Mouse (Mus musculus) thymus, adult 2 months (tissue): ENCODE measurements around the gene Gm10073. TPM values are rescaled to one million over a fixed set of nuclear protein-coding genes. Genes with fewer than 3 reads are reported as not detected.
"Not testable (repeated sequence)": the region's sequence is repeated elsewhere in the genome, so short reads cannot be mapped to it uniquely, and the experiment has no call there.

Experiments
- DNase-seq: peaks from one replicate; pipeline ENCODE4 v3.0.0; 2021
- H3K27ac ChIP-seq: fragments of 200-500 bp; 2 replicates; pipeline ENCODE4 v1.5.1; 2012; ENCODE audit warnings: low read length, control low read depth; ENCODE audit not compliant: control insufficient read depth, insufficient read depth
- H3K27me3 ChIP-seq: fragments of 200-500 bp; 2 replicates; pipeline ENCODE4 v1.6.1; 2012; ENCODE audit warnings: mild to moderate bottlenecking, low read length, moderate library complexity, mixed read lengths; ENCODE audit not compliant: control insufficient read depth, insufficient read depth
- H3K36me3 ChIP-seq: fragments of 200-500 bp; 2 replicates; pipeline ENCODE4 v1.6.1; 2012; ENCODE audit warnings: mild to moderate bottlenecking, low read length, moderate library complexity; ENCODE audit not compliant: control insufficient read depth, insufficient read depth
- H3K4me1 ChIP-seq: fragments of 200-500 bp; replicated peaks from 2 replicates; pipeline ENCODE4 v1.6.1; 2012; ENCODE audit warnings: low read length; ENCODE audit not compliant: control insufficient read depth, insufficient read depth
- H3K4me3 ChIP-seq: fragments of 200-500 bp; 2 replicates; pipeline ENCODE4 v1.5.1; 2012; ENCODE audit warnings: mild to moderate bottlenecking, low read length, control low read depth, moderate library complexity; ENCODE audit not compliant: control insufficient read depth, insufficient read depth
- CTCF ChIP-seq: fragments of 200-500 bp; IDR thresholded peaks from 2 replicates; pipeline ENCODE4 v1.5.1; 2012; ENCODE audit warnings: mild to moderate bottlenecking, control low read depth, low read length, moderate library complexity, borderline replicate concordance; ENCODE audit not compliant: control insufficient read depth, poor library complexity, insufficient read depth; ENCODE audit errors: extremely low read depth
- POLR2A ChIP-seq: fragments of 200-500 bp; IDR thresholded peaks from 2 replicates; pipeline ENCODE4 v1.6.1; 2012; ENCODE audit warnings: mild to moderate bottlenecking, low read length, control low read depth, moderate library complexity; ENCODE audit not compliant: control insufficient read depth, poor library complexity, insufficient read depth; ENCODE audit errors: extremely low read depth
- WGBS: fragments of 180-500 bp; shearing (Covaris S2); methylation state at CpG from one replicate; pipeline ENCODE4 v1.1.7; 2018; 5-methylcytosine and 5-hydroxymethylcytosine counted together
- polyA plus RNA-seq: library from polyadenylated mRNA; depleted of rRNA; stranded (reverse); fragments of >200 nt; gene quantifications from 2 replicates; pipeline ENCODE4 v1.2.3, GENCODE M21; 2012; rRNA removed

Gene Gm10073
- 69.5 and 76.2 TPM in 2 replicates for polyA plus RNA-seq

DNA sequence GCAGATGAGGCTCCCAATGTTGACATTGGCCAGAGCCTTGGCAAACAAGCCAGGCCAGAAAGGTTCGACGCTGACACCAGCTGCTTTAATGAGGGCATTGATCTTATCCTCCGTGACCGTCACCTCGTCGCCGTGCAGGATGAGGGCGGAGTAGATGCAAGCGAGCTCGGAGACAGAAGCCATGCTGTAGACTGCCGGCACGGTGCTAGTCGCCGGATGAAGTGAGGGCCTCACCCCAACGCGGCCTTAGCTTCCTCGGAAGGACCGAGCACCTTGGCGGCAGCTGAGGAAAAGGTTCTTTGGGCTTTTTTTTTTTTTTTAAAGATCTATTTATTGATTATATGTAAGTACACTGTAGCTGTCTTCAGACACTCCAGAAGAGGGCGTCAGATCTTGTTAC lies at the start of gene Gm10073:
Gene Gm10073, minus strand, starts transcription at position 294 of the 400 bp plus-strand sequence.
- not testable (repeated sequence) for H3K4me3 ChIP-seq, H3K36me3 ChIP-seq, H3K4me1 ChIP-seq, H3K27me3 ChIP-seq, H3K27ac ChIP-seq, DNase-seq
- WGBS: 88% methylated on average over 20 of the region's 20 CpGs

DNA sequence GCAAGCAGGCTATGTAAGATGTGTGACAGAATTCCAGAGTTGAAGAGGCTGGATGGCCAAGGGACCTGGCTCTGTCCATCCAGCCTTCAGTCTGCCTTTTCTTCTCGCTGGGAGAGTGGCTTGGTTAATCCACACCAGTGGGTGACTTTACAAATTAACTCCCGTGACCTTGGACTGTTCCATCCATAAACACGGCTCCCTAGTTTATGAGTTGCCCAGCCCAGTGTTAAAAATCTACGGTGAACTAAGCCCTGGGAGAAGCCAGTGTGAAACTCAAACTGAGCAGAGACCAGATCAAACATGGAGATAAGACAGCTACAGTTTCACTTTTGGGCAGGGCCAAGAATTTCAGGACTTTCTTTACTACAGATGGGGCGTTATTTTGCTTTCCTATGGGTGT lies 49.8 kb upstream of the Gm10073 start:
- H3K36me3 ChIP-seq: no peaks in the 10 kb centered on the region
- no peak for TF ChIP-seq CTCF
- no peak for TF ChIP-seq POLR2A
- no peaks in the 10 kb centered on the region for H3K27me3 ChIP-seq
- DNase-seq: no peak
- H3K4me1 ChIP-seq: peaks cover 8% of the 10 kb centered on the region
- no peak overlapping the region for H3K27ac ChIP-seq
- WGBS: 23% methylated on average over 5 of the region's 5 CpGs
- H3K4me3 ChIP-seq: no peak overlapping the region

DNA sequence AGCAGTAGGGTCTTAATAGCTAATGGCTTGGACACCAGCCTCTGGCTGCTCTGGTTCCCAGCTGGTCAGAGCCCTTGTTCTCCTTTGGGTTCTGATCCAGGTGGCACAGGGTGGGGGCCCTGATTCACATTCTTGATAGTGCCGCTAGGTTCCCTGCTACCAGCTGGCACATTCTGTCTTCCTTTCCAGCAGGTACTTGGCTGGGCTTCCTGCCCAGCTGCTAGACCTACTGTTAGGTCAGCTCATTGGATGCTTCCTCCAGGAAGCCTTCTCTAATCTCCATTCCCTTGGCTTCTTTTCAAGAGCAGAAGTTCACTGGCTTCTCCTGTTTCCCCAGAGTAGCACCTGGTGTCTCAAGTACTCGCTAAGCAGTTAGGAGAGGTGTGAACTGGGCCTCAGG lies 47.2 kb upstream of the Gm10073 start:
- Histone ChIP-seq H3K36me3 (no peaks in the 10 kb centered on the region), H3K4me3 (no peak overlapping the region), H3K27me3 (no peaks in the 10 kb centered on the region), H3K27ac (no peak overlapping the region), H3K4me1 (peaks cover 8% of the 10 kb centered on the region)
- DNase-seq: no peak
- 71% methylated on average over 2 of the region's 2 CpGs for WGBS
- no peak for TF ChIP-seq POLR2A
- no peak for TF ChIP-seq CTCF

DNA sequence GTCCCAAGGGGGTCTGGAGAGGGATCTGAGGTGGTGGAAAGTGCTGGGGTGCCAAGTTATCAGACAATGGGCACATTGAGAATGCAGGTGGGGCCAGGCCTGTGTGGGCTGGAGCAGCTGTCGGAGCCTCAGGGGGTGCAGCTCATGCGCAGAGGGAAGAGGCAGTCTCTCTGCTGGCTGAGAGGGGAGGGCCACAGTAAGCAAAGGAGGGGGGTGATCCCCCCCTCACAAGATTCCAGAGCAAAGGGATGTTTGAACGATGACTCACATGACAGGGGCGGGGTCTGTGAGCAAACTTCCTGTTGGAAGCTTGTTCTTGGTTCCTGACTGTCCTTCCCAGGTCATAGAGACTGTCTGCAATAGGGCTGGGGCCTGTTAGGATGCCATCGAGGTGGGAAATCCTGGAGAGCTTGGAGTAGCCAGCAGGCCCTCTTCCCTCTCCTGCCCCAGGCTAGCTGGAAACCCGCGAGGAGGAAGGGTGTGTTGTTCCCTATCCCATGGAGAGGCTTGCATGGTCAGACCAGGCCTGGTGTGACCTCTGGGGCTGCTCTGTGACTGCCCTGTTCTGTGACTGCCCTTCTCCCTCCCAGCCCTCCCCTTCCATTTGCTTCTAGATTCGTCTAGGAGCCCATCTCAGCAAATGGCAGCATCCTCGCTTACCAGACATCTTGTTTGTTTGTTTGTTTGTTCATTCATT lies 46.4 kb upstream of the Gm10073 start:
- no peaks in the 10 kb centered on the region for H3K27me3 ChIP-seq
- no peak overlapping the region for H3K4me3 ChIP-seq
- WGBS: 82% methylated on average over 9 of the region's 9 CpGs
- no peaks in the 10 kb centered on the region for H3K36me3 ChIP-seq
- peaks cover 8% of the 10 kb centered on the region for H3K4me1 ChIP-seq
- TF ChIP-seq CTCF (no peak), POLR2A (no peak)
- no peak overlapping the region for H3K27ac ChIP-seq
- DNase-seq: no peak

DNA sequence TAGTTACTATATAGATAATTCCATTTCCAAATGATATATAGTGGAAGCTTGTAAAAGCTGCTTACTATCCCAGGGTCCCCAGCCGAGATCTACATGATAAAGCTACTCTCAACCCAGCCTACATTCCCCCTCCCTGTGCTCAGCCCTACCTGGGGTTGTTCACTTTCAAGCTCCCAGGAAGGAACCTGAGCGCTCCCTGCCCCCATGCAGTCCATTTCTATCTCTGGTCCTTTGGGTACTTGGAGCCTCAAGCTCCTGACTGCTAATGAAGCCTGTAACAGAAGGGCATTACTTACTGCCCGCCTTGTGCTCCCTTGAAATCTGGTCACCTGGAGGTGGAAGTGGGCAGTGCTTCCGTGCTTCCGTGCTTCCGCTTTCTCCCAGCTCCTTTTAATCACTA lies 45.1 kb upstream of the Gm10073 start:
- WGBS: 95% methylated on average over 6 of the region's 6 CpGs
- no peak for DNase-seq
- Histone ChIP-seq H3K4me1 (peaks cover 8% of the 10 kb centered on the region), H3K36me3 (no peaks in the 10 kb centered on the region), H3K27me3 (no peaks in the 10 kb centered on the region), H3K4me3 (no peak overlapping the region), H3K27ac (no peak overlapping the region)
- no peak for TF ChIP-seq CTCF
- TF ChIP-seq POLR2A: no peak

DNA sequence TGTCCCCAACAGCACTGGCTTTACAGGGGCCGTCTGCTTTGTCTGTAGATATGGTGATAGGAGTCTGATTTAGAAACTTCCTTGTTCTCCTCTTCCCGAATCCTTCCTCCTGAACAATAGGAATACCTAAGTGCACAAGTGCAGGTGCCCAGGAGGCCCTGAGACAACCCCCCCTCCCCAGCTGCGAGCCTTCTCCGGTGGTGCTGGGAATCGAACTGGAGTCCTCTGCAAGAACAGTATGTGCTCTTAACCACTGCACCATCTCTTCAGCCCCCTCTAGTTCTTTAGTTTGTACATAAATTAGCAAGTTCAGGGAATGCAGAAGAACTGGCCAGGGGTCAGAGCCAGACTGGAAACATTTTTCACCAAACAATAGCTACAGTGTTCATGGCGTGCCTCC lies 44.6 kb upstream of the Gm10073 start:
- H3K4me3 ChIP-seq: no peak overlapping the region
- 94% methylated on average over 6 of the region's 6 CpGs for WGBS
- H3K27ac ChIP-seq: no peak overlapping the region

DNA sequence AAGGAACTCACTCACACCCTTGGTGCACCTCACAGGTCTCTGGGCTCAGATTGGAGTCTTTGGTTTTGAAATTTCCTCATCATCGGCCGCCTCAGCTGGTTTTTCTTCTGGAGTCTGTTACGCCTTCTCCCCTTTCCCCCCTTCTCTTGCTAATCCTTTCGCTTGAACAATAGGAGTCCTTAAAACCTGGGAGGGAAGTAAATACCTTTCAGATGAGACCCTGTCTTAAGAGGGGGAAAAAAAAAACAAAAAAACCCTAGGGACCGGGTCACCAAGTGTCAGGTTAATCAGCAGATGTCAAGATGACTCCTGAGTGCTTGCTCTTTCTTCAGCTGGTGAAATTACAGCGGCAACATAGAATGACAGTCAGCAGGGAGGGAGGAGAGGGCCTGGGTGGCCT lies 43.9 kb upstream of the Gm10073 start:
- no peak for TF ChIP-seq POLR2A
- TF ChIP-seq CTCF: no peak
- DNase-seq: no peak
- 0 out of 2 replicates have a peak, but pooled peaks cover 4% of the 10 kb centered on the region for H3K4me1 ChIP-seq
- H3K4me3 ChIP-seq: no peak overlapping the region
- no peaks in the 10 kb centered on the region for H3K36me3 ChIP-seq
- no peaks in the 10 kb centered on the region for H3K27me3 ChIP-seq
- whole genome bisulfite sequencing: 78% methylated on average over 6 of the region's 6 CpGs
- H3K27ac ChIP-seq: no peak overlapping the region

More for the DNA sequence above, 44.6 kb upstream of the Gm10073 start:
- Histone ChIP-seq H3K27me3 (no peaks in the 10 kb centered on the region), H3K36me3 (no peaks in the 10 kb centered on the region), H3K4me1 (peaks cover 6% of the 10 kb centered on the region)
- no peak for DNase-seq
- no peak for TF ChIP-seq CTCF
- TF ChIP-seq POLR2A: no peak
